Mouse (Mus musculus) hindbrain, embryonic 11.5 days (tissue): ENCODE measurements around the gene Abhd18. TPM values are rescaled to one million over a fixed set of nuclear protein-coding genes. Genes with fewer than 3 reads are reported as not detected.

ENCODE experiments used
- ATAC-seq: fragments of 200-750 bp; cut with Nextera tagmentation; 2 replicates; pipeline ENCODE4 v1.8.0; 2017; ENCODE audit warnings: mild to moderate bottlenecking, moderate TSS enrichment, moderate library complexity; ENCODE audit not compliant: low FRiP score
- DNase-seq: peaks from one replicate; pipeline ENCODE4 v3.0.0-alpha.2; 2015; ENCODE audit warnings: low spot score
- H3K27ac ChIP-seq: fragments of 300-500 bp; sonication (generic); 2 replicates; pipeline ENCODE4 v1.5.1; 2014; ENCODE audit warnings: mild to moderate bottlenecking, low read depth, low read length
- H3K27me3 ChIP-seq: fragments of 300-500 bp; sonication (generic); 2 replicates; pipeline ENCODE4 v1.6.1; 2014; ENCODE audit warnings: mild to moderate bottlenecking, low read length, moderate library complexity, mixed read lengths; ENCODE audit not compliant: control insufficient read depth, insufficient read depth
- H3K36me3 ChIP-seq: fragments of 300-500 bp; sonication (generic); 2 replicates; pipeline ENCODE4 v1.6.1; 2014; ENCODE audit warnings: mild to moderate bottlenecking, low read length, moderate library complexity, mixed read lengths; ENCODE audit not compliant: control insufficient read depth, insufficient read depth
- H3K4me1 ChIP-seq: fragments of 300-500 bp; sonication (generic); replicated peaks from 2 replicates; pipeline ENCODE4 v1.6.1; 2014; ENCODE audit warnings: low read length, mixed read lengths; ENCODE audit not compliant: control insufficient read depth, insufficient read depth
- H3K4me2 ChIP-seq: fragments of 300-500 bp; sonication (generic); replicated peaks from 2 replicates; pipeline ENCODE4 v1.6.1; 2014; ENCODE audit warnings: mild to moderate bottlenecking, low read depth, low read length
- H3K4me3 ChIP-seq: fragments of 300-500 bp; sonication (generic); 2 replicates; pipeline ENCODE4 v1.5.1; 2014; ENCODE audit warnings: low read depth, low read length
- H3K9ac ChIP-seq: fragments of 300-500 bp; sonication (generic); 2 replicates; pipeline ENCODE4 v1.6.1; 2014; ENCODE audit warnings: low read depth, low read length
- H3K9me3 ChIP-seq: fragments of 300-500 bp; sonication (generic); 2 replicates; pipeline ENCODE4 v1.6.1; 2016; ENCODE audit warnings: low read length; ENCODE audit not compliant: control insufficient read depth
- WGBS: fragments of 180-500 bp; shearing (Covaris S2); extraction: QIAGEN DNeasy Blood & Tissue Kit; methylation state at CpG from one replicate; pipeline ENCODE4 v1.1.7; 2014; 5-methylcytosine and 5-hydroxymethylcytosine counted together
- polyA plus RNA-seq: library from polyadenylated mRNA; unstranded; fragments of >200 nt; fragmentation: Nextera tagmentation; extraction: Ambion mirVana; gene quantifications from 2 replicates; pipeline ENCODE4 v1.2.1, GENCODE M21; 2014

The Abhd18 gene
- polyA plus RNA-seq, 1 experiment from 2014 or later: 8.6 TPM

GRCm38 (mm10) chr3:40938592-40938991, 91.8 kb downstream of the Abhd18 start:
- DNase-seq: no peak
- Histone ChIP-seq H3K9me3 (no peaks in the 10 kb centered on the region), H3K27ac (no peak overlapping the region), H3K4me3 (no peak overlapping the region), H3K36me3 (no peaks in the 10 kb centered on the region), H3K27me3 (no peaks in the 10 kb centered on the region), H3K4me2 (no peak overlapping the region), H3K9ac (no peak overlapping the region), H3K4me1 (no peaks in the 10 kb centered on the region)
- WGBS: 91% methylated on average over 4 of the region's 4 CpGs
- ATAC-seq: no peak

GRCm38 (mm10) chr3:40939019-40939418, 92.2 kb downstream of the Abhd18 start:
- no peak overlapping the region for H3K27ac ChIP-seq
- H3K4me1 ChIP-seq: no peaks in the 10 kb centered on the region
- no peaks in the 10 kb centered on the region for H3K27me3 ChIP-seq
- H3K9ac ChIP-seq: no peak overlapping the region
- DNase-seq (no peak), ATAC-seq (no peak)
- H3K9me3 ChIP-seq: no peaks in the 10 kb centered on the region
- H3K36me3 ChIP-seq: no peaks in the 10 kb centered on the region
- H3K4me2 ChIP-seq: no peak overlapping the region
- H3K4me3 ChIP-seq: no peak overlapping the region

DNA sequence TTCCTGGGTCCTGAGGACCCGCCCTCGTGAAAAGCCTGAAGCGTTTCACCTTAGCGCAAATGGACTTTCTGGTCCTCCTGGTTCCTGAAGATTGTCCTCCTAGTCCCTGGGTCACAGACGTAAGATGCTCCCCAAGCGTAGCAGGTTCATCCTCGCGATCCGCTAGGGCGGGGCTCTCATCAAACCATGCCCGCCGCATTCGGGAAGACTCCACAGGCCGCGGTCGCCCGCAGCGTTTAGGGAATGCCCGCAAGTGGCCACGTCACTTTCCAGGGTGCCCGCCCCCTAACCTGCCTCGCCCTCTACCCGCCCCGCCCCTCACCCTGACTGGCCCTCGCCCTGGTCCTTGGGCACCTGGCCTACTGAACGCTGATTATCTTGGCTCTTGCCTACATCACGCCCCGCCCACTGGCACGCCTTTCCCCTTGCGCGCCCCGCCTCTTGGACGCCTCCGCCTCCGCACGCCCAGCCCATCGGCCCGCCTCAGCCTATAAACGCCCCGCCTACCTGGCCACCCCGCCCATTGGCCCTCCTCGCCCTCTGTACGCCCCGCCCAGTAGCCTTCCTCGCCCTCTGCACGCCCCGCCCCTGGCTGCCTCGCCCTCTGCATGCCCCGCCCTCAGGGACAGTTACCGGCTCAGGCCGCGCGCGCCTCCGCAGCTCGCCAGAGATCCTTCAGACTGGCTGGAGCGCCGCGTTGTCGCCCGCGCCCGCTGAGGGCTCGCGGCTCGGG, 102.6 kb downstream of the Abhd18 start, which contains the start of gene Larp1b:
Gene Larp1b, plus strand, starts transcription at position 659 of the 733 bp plus-strand sequence.
- ATAC-seq: peak; percentile 98
- H3K27me3 ChIP-seq: peaks cover 5% of the 10 kb centered on the region
- no peaks in the 10 kb centered on the region for H3K9me3 ChIP-seq
- no peaks in the 10 kb centered on the region for H3K36me3 ChIP-seq
- H3K9ac ChIP-seq: peak within 1 kb of the TSS; percentile 70
- under 1% methylated on average over 63 of the region's 66 CpGs for WGBS
- peak within 1 kb of the TSS; percentile 73 for H3K4me3 ChIP-seq
- peak within 1 kb of the TSS; percentile 99 for H3K4me2 ChIP-seq
- DNase-seq: peak; percentile 98
- peak within 1 kb of the TSS; percentile 75 for H3K27ac ChIP-seq
- no peaks in the 10 kb centered on the region for H3K4me1 ChIP-seq

DNA sequence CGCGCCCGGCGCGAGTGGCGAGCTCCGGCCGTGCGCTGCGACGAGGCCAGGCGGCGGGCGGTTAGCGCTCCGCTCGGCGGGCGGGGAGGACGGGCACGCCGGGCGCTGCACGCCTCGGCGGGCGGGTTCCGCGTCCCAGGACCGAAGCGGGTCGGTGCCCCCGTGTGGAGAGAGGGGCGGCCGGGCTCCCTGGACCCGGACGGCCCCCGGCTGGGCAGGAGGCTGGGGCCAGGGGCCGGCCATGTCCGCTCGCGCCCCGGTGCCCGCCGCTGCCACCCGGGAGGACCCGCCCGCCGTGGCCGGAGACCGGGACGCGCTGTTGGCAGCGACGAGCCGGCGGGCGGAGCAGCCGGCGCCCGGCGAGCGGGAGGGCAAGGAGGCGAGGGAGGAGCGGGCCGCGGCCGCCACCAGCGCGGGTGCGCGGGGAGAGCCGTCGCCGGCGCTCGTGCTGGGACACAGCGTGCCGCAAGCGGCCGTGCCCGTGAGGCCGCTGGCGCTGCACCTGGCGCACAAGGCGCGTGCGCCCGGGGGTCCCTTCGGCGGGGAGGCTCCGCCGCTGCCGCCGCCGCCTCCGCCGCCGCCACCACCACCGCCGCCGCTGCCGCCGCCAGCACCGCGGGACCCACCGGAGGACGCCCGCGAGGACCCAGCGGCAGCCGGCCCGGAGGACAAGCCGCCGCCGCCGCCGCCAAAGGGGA, 103.3 kb downstream of the Abhd18 start:
- H3K27me3 ChIP-seq: peaks cover 5% of the 10 kb centered on the region
- no peaks in the 10 kb centered on the region for H3K36me3 ChIP-seq
- H3K9me3 ChIP-seq: no peaks in the 10 kb centered on the region
- H3K4me2 ChIP-seq: peak overlapping the region; percentile 99
- DNase-seq (peak; percentile 53), ATAC-seq (peak; percentile 78; the same call in 1 of the 2 replicates)
- WGBS: under 1% methylated on average over 84 of the region's 118 CpGs
- no peaks in the 10 kb centered on the region for H3K4me1 ChIP-seq
- peak overlapping the region; percentile 73 for H3K4me3 ChIP-seq
- H3K9ac ChIP-seq: peak overlapping the region; percentile 70
- peak overlapping the region; percentile 75 for H3K27ac ChIP-seq

- no peak for ATAC-seq
- no peak overlapping the region for H3K27ac ChIP-seq
- peak; percentile 65 for DNase-seq
- H3K4me2 ChIP-seq: peak overlapping the region; percentile 99
- peak overlapping the region; percentile 73 for H3K4me3 ChIP-seq
- peak overlapping the region; percentile 70 for H3K9ac ChIP-seq
- no peaks in the 10 kb centered on the region for H3K9me3 ChIP-seq
- no peaks in the 10 kb centered on the region for H3K4me1 ChIP-seq
- H3K36me3 ChIP-seq: no peaks in the 10 kb centered on the region
- H3K27me3 ChIP-seq: peaks cover 5% of the 10 kb centered on the region
- under 1% methylated on average over 43 of the region's 43 CpGs for WGBS
Measured at GRCm38 (mm10) chr3:40950601-40951201, 103.9 kb downstream of the Abhd18 start.

DNA sequence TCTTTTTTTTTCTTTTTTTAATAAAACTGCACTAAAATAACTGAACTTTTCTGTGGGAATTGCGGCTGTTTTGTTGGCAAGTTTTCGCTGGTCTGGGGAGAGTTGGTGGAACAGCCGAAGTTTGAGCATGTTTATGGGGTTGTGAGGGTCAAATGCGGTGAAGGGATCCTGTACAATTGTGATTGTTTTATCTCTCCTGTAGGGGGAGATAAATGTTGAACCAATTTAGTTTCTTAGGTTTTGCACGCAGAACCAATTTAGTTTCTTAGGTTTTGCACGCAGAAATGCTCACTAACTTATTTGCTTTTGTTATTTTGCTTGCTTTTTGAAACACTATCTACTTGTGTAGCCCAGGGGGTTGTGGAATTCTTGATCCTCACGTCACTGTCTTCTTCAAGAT, 104.6 kb downstream of the Abhd18 start:
- ATAC-seq (no peak), DNase-seq (peak; percentile 40)
- no peaks in the 10 kb centered on the region for H3K9me3 ChIP-seq
- no peak overlapping the region for H3K27ac ChIP-seq
- no peaks in the 10 kb centered on the region for H3K4me1 ChIP-seq
- H3K36me3 ChIP-seq: no peaks in the 10 kb centered on the region
- 9% methylated on average over 7 of the region's 7 CpGs for WGBS
- H3K4me2 ChIP-seq: peak overlapping the region; percentile 99
- H3K4me3 ChIP-seq: peak overlapping the region; percentile 73
- H3K27me3 ChIP-seq: peaks cover 5% of the 10 kb centered on the region
- no peak overlapping the region for H3K9ac ChIP-seq

GRCm38 (mm10) chr3:40952606-40953005, 105.8 kb downstream of the Abhd18 start:
- Histone ChIP-seq H3K9ac (no peak overlapping the region), H3K9me3 (no peaks in the 10 kb centered on the region), H3K27ac (no peak overlapping the region), H3K4me3 (no peak overlapping the region), H3K4me2 (no peak overlapping the region), H3K27me3 (peaks cover 5% of the 10 kb centered on the region), H3K4me1 (no peaks in the 10 kb centered on the region), H3K36me3 (no peaks in the 10 kb centered on the region)
- no peak for DNase-seq
- no peak for ATAC-seq

DNA sequence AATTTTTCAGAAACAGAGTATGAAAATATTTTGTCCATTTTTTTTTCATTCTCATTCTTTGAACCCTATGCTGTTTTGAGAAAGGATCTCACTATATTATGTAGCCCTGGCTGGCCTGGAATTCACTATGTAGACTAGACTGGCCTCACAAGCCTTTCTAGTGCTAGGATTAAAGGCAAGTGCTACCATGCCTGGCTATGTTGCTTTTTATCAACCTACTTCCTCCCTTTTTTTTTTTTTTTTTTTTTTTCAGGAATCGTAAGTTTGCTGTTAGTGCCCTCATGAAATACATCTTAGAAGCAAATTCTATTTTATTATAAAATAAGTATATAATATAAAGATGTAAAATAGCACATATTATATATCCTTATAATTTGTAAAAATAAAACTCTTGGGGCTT, 108.0 kb downstream of the Abhd18 start:
- Histone ChIP-seq H3K27ac (no peak overlapping the region), H3K4me3 (no peak overlapping the region), H3K4me2 (no peak overlapping the region), H3K9ac (no peak overlapping the region), H3K9me3 (no peaks in the 10 kb centered on the region), H3K27me3 (no peaks in the 10 kb centered on the region; the same call in 1 of the 2 replicates), H3K36me3 (no peaks in the 10 kb centered on the region), H3K4me1 (no peaks in the 10 kb centered on the region)
- WGBS: 84% methylated on average over 1 of the region's 1 CpGs
- DNase-seq: no peak
- no peak for ATAC-seq
